Mouse (Mus musculus): ENCODE data around the gene Eif4e.

DNA sequence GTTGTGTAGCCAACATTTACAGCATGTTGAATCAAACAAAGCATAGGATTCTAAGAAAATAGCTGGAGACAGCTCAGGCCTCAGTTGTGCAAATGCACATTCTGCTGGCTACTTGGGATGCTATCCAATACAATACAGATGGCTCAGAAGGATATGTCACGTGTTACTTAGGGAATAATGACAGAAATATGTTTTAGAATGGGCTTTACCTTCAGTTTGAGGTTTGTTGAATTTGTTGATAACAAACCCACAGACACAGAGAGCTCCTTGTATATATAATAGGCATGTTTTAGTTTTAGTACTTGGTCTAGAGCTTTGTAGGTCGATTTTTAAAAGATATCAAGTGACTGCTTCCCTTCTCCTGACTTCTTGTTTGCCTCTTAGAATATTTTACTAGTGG, 6.8 kb downstream of the Eif4e start:
- TF ChIP-seq CTCF (IDR thresholded peaks at IDR 0.05; ENCODE audit: insufficient read depth, low read depth, low read length) (no peak), POLR2A (IDR thresholded peaks at IDR 0.05; ENCODE audit: insufficient read depth, low read depth, low read length) (no peak)

Measured in olfactory bulb, adult 2 months (tissue).